Mouse (Mus musculus) bone marrow macrophage, adult 2 months (primary cell): ENCODE measurements around the gene Snx10.

ENCODE experiments used
- CTCF ChIP-seq: IDR thresholded peaks from 2 replicates; pipeline ENCODE4 v1.5.1; 2012; ENCODE audit warnings: low read depth, mild to moderate bottlenecking, low read length, moderate library complexity
- POLR2A ChIP-seq: IDR thresholded peaks from 2 replicates; pipeline ENCODE4 v1.6.1; 2012; ENCODE audit warnings: mild to moderate bottlenecking, low read depth, low read length, borderline replicate concordance

GRCm38 (mm10) chr6:51548757-51549156 lies 25.1 kb downstream of the Snx10 start:
- TF ChIP-seq CTCF (no peak), POLR2A (no peak)
